Mouse (Mus musculus): Measurements from ENCODE around the gene Hist2h3b. TPM values are rescaled to one million over a fixed set of nuclear protein-coding genes. Genes with fewer than 3 reads are reported as not detected.
"Not testable (repeated sequence)": the region's sequence is repeated elsewhere in the genome, so short reads cannot be mapped to it uniquely, and the experiment has no call there.

The Hist2h3b gene
- total RNA-seq, 4 experiments from 2014 or later = 19.4 to 22.9 (median 20.8) TPM

DNA sequence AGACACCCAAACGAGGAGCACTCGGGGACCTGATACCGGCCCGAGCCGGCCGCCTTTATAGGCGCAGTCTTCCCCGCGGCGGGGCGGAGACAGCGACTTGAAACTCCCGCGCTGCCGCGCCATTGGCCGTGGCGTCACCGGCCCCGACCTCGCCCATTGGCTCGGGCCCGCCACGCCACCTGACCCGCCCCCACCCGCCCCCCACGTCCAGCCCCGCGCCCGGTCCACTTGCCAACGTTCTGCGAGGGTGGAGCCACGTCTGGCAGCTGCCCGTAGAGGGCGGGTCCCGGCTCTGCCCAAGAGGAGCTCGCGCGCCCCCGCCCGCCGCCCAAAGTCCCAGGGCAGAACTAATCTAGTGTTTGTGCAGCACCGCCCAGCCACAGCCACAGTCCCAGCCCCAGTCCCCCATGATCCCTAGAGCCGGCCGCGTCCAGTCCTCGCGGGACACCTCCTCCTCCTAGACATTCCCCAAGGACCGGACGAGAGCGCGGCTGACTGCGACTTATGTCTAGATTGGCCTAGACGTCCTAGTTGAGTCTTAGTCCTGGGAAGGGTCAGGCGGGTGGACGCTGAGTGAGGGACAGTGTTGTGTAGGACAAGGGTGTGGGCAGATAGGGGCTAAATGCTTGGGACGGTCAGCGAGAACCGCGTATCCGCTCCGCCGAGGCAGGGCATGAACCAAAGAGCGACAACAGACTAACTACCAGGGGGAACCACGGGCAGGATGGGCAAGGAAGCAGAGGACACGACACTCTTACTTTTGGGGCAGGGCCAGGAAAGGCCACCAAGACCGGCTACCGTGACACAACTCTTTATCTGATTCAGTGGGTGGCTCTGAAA lies 29.3 kb upstream of the Hist2h3b start, which contains the start of gene Hist2h3c2:
Hist2h3c2 (minus strand) TSS at position 174 of the 840 bp plus-strand sequence.
- peak in 1 of 2 experiments; percentile 24 for DNase-seq (ENCODE audit: low spot score in 2 of 2)

DNA sequence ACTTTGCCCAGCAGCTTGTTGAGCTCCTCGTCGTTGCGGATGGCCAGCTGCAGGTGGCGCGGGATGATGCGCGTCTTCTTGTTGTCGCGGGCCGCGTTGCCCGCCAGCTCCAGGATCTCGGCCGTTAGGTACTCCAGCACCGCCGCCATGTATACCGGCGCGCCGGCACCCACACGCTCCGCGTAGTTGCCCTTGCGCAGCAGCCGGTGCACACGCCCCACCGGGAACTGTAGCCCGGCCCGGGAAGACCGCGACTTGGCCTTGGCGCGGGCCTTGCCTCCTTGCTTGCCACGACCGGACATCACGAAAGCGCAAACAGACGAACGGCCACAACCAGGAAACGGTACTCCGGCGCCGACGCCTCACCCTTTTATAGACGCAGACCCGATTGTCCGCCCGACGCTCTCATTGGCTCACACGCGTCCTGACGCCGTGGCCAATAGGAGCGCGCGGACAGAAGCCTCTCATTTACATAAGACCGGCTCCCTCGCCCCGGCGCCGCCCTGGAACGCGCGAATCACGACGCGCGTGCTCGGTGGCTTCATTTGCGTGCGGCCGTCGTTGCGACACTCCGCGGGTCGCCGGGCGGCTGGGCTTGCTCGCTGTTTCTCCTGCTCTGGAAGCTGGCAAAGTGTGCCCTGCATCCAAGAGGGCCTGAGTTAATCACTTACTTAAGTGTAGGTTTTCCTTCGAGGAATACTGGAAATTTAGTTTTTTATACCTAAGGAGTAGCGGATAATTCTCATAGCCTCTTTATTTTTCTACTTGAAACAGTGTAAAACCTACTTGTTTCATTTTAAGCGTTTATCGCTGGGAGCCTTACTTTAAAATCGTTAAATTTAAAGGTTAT lies 28.3 kb upstream of the Hist2h3b start, which contains the start of gene Hist2h2aa2:
Hist2h2aa2 (minus strand) TSS at position 328 of the 850 bp plus-strand sequence.
- DNase-seq (ENCODE audit: low spot score in 2 of 2) = peak; percentile 86 to 93

GRCm38 (mm10) chr3:96240799-96241197 lies 27.7 kb upstream of the Hist2h3b start:
- no peak for DNase-seq (ENCODE audit: low spot score in 2 of 2)

- DNase-seq (ENCODE audit: low spot score in 2 of 2) = no peak
These were observed 24.4 kb upstream of the Hist2h3b start for GRCm38 (mm10) chr3:96243921-96244572.

GRCm38 (mm10) chr3:96245003-96245886 lies 23.2 kb upstream of the Hist2h3b start, which contains the start of gene Hist2h2aa1:
TSS of gene Hist2h2aa1 (plus strand) at chr3:96245497.
- DNase-seq (ENCODE audit: low spot score in 2 of 2) = peak; percentile 81 to 89

DNA sequence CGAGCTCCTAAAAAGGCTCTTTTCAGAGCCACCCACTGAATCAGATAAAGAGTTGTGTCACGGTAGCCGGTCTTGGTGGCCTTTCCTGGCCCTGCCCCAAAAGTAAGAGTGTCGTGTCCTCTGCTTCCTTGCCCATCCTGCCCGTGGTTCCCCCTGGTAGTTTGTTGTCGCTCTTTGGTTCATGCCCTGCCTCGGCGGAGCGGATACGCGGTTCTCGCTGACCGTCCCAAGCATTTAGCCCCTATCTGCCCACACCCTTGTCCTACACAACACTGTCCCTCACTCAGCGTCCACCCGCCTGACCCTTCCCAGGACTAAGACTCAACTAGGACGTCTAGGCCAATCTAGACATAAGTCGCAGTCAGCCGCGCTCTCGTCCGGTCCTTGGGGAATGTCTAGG lies 22.4 kb upstream of the Hist2h3b start:
- not testable (repeated sequence) for DNase-seq (ENCODE audit: low spot score in 2 of 2)

- not testable (repeated sequence) for DNase-seq (ENCODE audit: low spot score in 2 of 2)
These were observed 22.0 kb upstream of the Hist2h3b start, which contains the start of gene Hist2h3c1 for GRCm38 (mm10) chr3:96246427-96246856. TSS of gene Hist2h3c1 (plus strand) at chr3:96246685.

GRCm38 (mm10) chr3:96247356-96248140 lies 20.9 kb upstream of the Hist2h3b start:
- DNase-seq (ENCODE audit: low spot score in 2 of 2) = no peak

DNA sequence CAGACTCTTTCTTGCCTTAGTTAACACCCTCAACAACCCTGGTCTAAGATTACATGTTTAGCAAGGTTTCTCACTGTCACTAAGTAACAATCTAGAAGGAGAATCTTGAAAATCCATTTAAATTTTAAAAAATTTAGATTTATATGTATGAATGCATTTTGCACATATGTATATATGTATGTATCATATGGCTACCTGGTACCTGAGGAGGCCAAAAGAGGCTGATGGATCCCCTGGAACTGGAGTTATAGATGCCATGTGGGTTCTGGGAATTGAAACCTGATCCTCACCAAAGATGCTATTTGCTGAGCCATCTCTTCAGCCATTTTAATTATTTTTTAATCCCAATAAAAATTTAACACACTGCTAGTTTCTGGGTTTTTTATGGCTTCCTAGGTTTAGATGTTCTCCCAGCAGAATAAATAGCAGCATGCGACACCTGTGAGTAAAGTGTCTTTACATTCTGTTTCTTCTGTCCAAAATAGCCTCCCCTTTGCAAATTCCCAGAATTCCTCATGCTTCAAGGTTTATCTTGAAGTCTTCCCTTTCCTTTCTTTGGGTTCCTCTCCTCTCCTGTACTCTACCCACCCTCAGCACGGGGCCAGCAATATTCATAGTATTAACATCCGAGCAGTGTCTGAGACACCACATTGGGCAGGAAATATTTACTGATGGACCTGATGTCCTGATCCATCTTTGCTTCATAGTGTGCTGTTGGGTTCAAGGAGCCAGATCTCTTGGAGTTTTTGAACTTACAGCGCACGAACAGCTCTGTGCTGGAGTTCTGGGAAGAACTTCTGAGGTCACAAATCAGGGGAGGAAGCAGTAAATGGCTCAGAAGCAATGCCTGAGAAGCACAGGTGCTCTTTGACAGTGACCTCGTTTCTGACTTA lies 20.1 kb upstream of the Hist2h3b start:
- no peak for DNase-seq (ENCODE audit: low spot score in 2 of 2)

DNA sequence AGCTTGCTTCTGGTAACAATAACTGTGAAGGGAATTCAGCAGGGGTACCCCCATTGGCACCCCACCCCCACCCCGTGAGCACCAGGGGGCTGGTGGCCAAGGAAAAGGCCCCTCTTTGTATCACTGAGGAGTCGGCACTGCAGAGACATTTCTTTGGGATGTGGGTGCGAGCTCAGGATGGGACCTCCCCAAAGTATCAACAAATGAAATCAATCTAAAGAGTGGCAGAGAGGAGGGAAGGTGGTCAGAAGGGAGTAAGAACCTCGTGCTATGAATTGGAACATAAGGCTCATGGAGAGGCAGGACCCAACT lies 19.5 kb upstream of the Hist2h3b start:
- no peak for DNase-seq (ENCODE audit: low spot score in 2 of 2)

- no peak for DNase-seq (ENCODE audit: low spot score in 2 of 2)
These were observed 17.6 kb upstream of the Hist2h3b start for GRCm38 (mm10) chr3:96250890-96251289.

- DNase-seq (ENCODE audit: low spot score in 2 of 2) = no peak
These were observed 16.7 kb upstream of the Hist2h3b start for GRCm38 (mm10) chr3:96251787-96252186.

DNA sequence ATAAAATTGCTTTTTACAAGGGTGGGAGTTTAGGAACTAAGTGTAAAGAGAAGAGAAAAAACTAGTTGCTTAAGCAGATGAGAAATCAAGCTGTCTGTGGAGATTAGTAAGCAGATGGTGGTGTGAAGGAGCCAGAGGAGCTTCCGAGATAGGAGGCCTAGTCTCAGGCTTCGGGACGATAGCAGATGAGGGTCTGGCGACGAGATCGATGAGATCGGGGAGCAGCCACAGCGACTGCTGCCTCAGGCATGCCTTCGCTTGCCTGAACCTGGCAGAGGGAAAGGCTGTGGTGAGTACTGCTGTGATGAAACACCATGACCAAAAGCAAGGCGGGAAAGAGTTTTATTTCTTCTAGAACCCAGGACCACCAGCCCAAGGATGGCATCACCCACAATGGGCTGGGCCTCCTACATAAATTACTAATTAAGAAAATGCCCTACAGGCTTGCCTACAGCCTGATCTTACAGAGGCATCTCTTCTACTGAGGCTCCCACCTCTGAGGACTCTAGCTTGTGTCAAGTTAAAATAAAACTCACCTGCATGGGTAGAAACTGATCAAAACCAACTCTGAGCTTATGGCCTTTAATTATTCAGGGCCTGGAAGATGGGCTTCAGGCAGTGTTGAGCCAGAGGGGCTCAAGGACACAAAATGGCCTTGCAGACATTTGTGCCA lies 13.6 kb upstream of the Hist2h3b start:
- DNase-seq (ENCODE audit: low spot score in 2 of 2) = no peak

- DNase-seq (ENCODE audit: low spot score in 2 of 2) = no peak
These were observed 12.4 kb upstream of the Hist2h3b start for GRCm38 (mm10) chr3:96255926-96256593.

GRCm38 (mm10) chr3:96257190-96257589 lies 11.3 kb upstream of the Hist2h3b start:
- DNase-seq (ENCODE audit: low spot score in 2 of 2) = no peak

GRCm38 (mm10) chr3:96260220-96260619 lies 8.2 kb upstream of the Hist2h3b start:
- no peak for DNase-seq (ENCODE audit: low spot score in 2 of 2)

DNA sequence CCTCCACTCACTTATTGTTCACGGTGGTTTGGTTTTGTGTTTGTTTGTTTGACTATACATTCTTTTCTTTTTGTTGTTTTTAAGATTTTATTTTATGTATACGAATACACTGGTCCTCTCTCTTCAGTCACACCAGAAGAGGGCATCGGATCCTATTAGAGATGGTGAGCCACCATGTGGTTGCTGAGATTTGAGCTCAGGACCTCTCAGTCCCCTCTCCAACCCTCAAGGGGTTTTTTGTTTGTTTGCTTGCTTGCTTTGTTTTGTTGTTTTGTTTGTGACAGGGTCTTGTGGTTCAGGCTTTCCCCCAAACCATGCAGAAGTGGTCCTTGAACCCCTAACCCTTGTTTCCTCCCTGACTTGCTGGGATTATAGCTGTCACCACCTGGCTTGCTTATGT lies 6.8 kb upstream of the Hist2h3b start:
- DNase-seq (ENCODE audit: low spot score in 2 of 2) = no peak

Data from gastrocnemius, adult 8-10 months (tissue).